Mouse (Mus musculus) cerebellum, adult 9-10 months (tissue): ENCODE results near the gene Tmem150b.
A peak's percentile ranks its signal among the peaks of the same experiment; 100 is the strongest.

Experiments used
- DNase-seq: peaks from one replicate; pipeline ENCODE4 v3.0.0; 2022

The Tmem150b gene

DNA sequence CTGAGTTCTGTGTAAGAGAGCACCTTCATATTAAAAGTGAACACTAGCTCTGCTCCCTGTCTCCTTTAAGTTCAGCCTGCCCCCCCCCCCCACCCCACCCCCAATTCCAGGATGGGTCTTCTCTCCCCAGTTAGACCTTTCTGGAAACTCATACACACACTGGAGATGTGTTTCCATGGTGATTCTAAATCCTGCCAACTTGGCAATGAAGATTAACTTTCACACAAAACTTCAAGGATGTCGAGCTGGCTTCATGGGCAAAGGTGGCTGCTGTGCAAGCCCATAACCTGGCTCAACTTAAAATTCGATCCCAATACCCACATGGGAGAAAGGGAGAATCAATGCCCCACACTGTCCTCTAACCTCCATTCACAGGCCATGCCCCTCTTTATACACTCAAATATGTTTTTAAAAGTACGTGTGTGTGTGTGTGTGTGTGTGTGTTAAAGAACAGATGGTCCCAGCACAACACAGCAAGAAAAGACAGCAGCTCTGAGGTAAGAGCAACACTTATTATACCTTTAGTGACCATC, 65.1 kb downstream of the Tmem150b start:
- peak; percentile 55 for DNase-seq

DNA sequence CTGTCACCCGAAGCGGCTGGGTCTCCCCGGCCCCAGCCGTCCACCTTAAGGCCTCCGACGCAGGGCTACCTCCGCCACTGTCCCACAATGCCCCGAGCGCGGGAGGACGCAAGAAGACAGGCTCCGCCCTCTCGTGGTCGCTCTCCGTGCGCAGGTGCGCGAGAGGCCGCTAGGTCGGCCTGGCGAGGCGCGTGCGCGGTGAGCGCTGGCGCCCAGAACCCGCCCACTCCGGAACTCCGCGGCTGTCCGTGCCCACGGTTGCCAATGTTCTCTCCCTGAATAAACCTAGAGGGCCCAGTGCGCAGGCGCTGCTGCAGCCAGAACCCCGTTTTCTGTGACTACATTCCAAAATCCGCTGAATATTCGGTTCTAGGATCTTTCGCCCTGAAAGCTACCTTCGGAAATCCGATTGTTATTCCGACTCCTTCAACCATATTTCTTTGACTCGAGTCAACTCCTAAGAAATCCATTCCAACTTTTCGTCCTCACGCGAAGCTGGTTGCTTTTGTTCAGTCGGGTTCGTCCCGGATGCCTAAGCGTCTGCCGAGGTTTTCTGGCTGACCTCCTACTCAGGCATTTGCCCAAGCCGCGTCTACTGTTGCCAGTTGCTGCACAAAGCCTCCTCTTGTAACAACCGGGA, 66.0 kb downstream of the Tmem150b start, which contains the start of gene Ppp6r1:
Ppp6r1 (minus strand) TSS at position 108 of the 640 bp plus-strand sequence.
- peak; percentile 97 for DNase-seq

DNA sequence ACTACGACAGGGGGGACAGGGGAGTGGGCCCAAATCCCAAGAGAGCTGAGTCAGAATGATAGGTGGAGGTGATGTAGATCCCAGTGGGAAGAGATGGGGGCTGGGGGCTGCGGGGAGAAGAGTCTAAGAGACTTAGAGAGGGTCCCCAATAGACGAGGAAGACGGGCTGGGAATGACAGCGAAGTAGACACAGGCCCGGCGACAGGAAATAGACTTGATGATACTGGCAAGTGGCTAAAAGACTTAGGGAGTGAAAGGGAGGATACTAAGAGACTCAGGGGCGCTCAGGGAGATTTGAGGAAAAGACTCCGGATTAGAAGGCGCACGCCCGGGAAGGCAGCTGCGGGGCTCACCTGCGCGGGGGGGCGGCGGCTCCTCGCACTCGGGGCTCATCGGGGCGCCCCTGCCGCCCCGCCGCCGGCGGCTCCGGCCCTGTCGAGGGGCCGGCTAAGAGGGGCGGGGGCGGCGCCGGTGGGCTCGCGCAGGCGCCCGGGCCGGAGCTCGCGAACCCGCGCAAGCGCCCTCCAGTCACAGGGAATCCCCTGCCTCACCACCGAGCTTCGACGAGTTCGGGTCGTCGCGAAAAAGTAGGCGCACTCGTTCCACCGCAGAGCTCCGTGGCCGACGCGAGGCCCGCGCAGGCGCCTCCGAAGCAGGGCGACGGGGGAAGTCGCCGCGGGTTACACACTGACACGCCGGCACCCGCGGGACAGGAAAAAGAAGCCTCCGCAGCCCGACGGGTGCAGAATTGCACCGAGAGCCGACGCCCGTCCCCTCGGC, 66.7 kb downstream of the Tmem150b start:
- peak; percentile 62 for DNase-seq

DNA sequence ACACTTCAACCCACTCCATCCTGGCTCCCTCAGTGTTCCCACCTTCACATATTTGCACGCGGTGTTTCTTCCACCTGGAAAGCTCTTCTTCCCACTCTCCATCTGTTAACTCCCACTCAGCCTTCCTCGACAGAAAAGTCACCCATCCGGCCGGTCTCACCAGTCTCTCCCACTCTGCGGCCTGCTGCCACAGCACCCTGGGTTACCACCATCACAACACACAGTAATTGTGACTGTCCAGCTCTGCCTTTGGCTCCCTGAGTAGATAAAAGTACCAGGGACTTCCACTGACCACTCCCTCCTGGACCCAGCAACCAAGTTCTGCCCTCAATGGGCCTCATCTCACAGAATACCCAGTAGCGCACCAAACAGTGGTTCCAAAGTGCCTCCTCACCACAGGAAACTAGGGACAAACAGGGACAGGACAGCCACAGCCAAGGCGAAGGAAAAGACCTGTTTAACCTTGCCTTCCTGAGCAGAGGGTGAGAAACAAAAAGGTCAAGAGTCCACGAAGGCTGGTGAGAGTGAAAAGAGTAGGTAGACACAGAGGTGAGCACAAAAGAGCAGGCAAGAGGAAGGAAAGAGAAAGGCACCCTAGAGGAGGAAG, 67.4 kb downstream of the Tmem150b start:
- peak; percentile 38 for DNase-seq
